Mouse (Mus musculus) urinary bladder, postnatal 4 days (tissue): ENCODE results near the gene Ndufaf8.

ENCODE experiments used
- DNase-seq, 2 experiments: peaks; one replicate each; pipeline ENCODE4 v3.0.0; 2021 to 2022; ENCODE audit warnings: low spot score in 2 of 2

The Ndufaf8 gene

GRCm38 (mm10) chr11:120085891-120086627 lies 12.7 kb upstream of the Ndufaf8 start:
- DNase-seq: peak in 1 of 2 experiments; percentile 45

GRCm38 (mm10) chr11:120086702-120087152 lies 12.0 kb upstream of the Ndufaf8 start, which contains the start of gene Cep131:
Gene Cep131, minus strand, starts transcription at chr11:120086827.
- DNase-seq: peak; percentile 97 to 98

GRCm38 (mm10) chr11:120090661-120091060 lies 8.1 kb upstream of the Ndufaf8 start:
- DNase-seq: no peak

GRCm38 (mm10) chr11:120092817-120093591 lies 5.7 kb upstream of the Ndufaf8 start:
- no peak for DNase-seq

- DNase-seq: peak in 1 of 2 experiments; percentile 68
These were observed 2.3 kb downstream of the Ndufaf8 start for GRCm38 (mm10) chr11:120101036-120101435.

- no peak for DNase-seq
These were observed 4.8 kb downstream of the Ndufaf8 start for GRCm38 (mm10) chr11:120103431-120103997.

GRCm38 (mm10) chr11:120107026-120107425 lies 8.3 kb downstream of the Ndufaf8 start:
- no peak for DNase-seq

- no peak for DNase-seq
These were observed 9.1 kb downstream of the Ndufaf8 start for GRCm38 (mm10) chr11:120107796-120108195.

GRCm38 (mm10) chr11:120109558-120110210 lies 11.0 kb downstream of the Ndufaf8 start:
- no peak for DNase-seq

- DNase-seq: no peak
These were observed 11.8 kb downstream of the Ndufaf8 start for GRCm38 (mm10) chr11:120110554-120110953.

- DNase-seq: no peak
These were observed 12.3 kb downstream of the Ndufaf8 start for GRCm38 (mm10) chr11:120111033-120111432.

- DNase-seq: no peak
These were observed 13.4 kb downstream of the Ndufaf8 start for GRCm38 (mm10) chr11:120112136-120112535.

GRCm38 (mm10) chr11:120114488-120115215 lies 15.9 kb downstream of the Ndufaf8 start:
- no peak for DNase-seq

GRCm38 (mm10) chr11:120117626-120118025 lies 18.9 kb downstream of the Ndufaf8 start:
- no peak for DNase-seq

- no peak for DNase-seq
These were observed 20.4 kb downstream of the Ndufaf8 start for GRCm38 (mm10) chr11:120119108-120119507.

GRCm38 (mm10) chr11:120119936-120120541 lies 21.3 kb downstream of the Ndufaf8 start:
- no peak for DNase-seq

- DNase-seq: peak in 1 of 2 experiments; percentile 69
These were observed 22.1 kb downstream of the Ndufaf8 start for GRCm38 (mm10) chr11:120120642-120121420.

- DNase-seq: no peak
These were observed 23.4 kb downstream of the Ndufaf8 start for GRCm38 (mm10) chr11:120122126-120122525.

GRCm38 (mm10) chr11:120126845-120127244 lies 28.1 kb downstream of the Ndufaf8 start:
- DNase-seq: no peak

- no peak for DNase-seq
These were observed 30.6 kb downstream of the Ndufaf8 start for GRCm38 (mm10) chr11:120129281-120129680.
